Mouse (Mus musculus) lung, postnatal 0 days (tissue): ENCODE results near the gene Nrp2. TPM values are rescaled to one million over a fixed set of nuclear protein-coding genes. Genes with fewer than 3 reads are reported as not detected.

Source experiments
- ATAC-seq: fragments of 200-750 bp; cut with Nextera tagmentation; 2 replicates; pipeline ENCODE4 v1.8.0; 2017; ENCODE audit warnings: moderate library complexity
- DNase-seq: peaks from one replicate; pipeline ENCODE4 v3.0.0-alpha.2; 2016; ENCODE audit warnings: low spot score
- H3K27ac ChIP-seq: fragments of 300-500 bp; sonication (generic); 2 replicates; pipeline ENCODE4 v1.5.1; 2014; ENCODE audit warnings: antibody characterized with exemption, mild to moderate bottlenecking, low read length, mixed read lengths
- H3K27me3 ChIP-seq: fragments of 300-500 bp; sonication (generic); replicated peaks from 2 replicates; pipeline ENCODE4 v1.6.1; 2014; ENCODE audit warnings: low read length, mixed read lengths; ENCODE audit not compliant: insufficient read depth
- H3K36me3 ChIP-seq: fragments of 300-500 bp; sonication (generic); 2 replicates; pipeline ENCODE4 v1.6.1; 2014; ENCODE audit warnings: low read length, mixed read lengths; ENCODE audit not compliant: insufficient read depth
- H3K4me1 ChIP-seq: fragments of 300-500 bp; sonication (generic); 2 replicates; pipeline ENCODE4 v1.6.1; 2014; ENCODE audit warnings: antibody characterized with exemption, low read depth, low read length, mixed read lengths; ENCODE audit not compliant: insufficient read depth
- H3K4me2 ChIP-seq: fragments of 300-500 bp; sonication (generic); replicated peaks from 2 replicates; pipeline ENCODE4 v1.6.1; 2014; ENCODE audit warnings: low read depth, mild to moderate bottlenecking, low read length, moderate library complexity, mixed read lengths
- H3K4me3 ChIP-seq: fragments of 300-500 bp; sonication (generic); 2 replicates; pipeline ENCODE4 v1.5.1; 2014; ENCODE audit warnings: low read depth, low read length
- H3K9ac ChIP-seq: fragments of 300-500 bp; sonication (generic); replicated peaks from 2 replicates; pipeline ENCODE4 v1.6.1; 2014; ENCODE audit warnings: low read depth, mild to moderate bottlenecking
- H3K9me3 ChIP-seq: fragments of 300-500 bp; sonication (generic); 2 replicates; pipeline ENCODE4 v1.6.1; 2016; ENCODE audit warnings: low read length, mixed read lengths
- CTCF ChIP-seq: IDR thresholded peaks from 2 replicates; pipeline ENCODE4 v1.5.1; 2016; ENCODE audit warnings: antibody characterized with exemption, mild to moderate bottlenecking
- EP300 ChIP-seq: IDR thresholded peaks from 2 replicates; pipeline ENCODE4 v1.6.1; 2016; ENCODE audit warnings: antibody characterized with exemption, mild to moderate bottlenecking, control low read depth
- WGBS: fragments of 180-500 bp; shearing (Covaris S2); extraction: QIAGEN DNeasy Blood & Tissue Kit; methylation state at CpG from one replicate; pipeline ENCODE4 v1.1.7; 2014; 5-methylcytosine and 5-hydroxymethylcytosine counted together
- polyA plus RNA-seq: library from polyadenylated mRNA; unstranded; fragments of >200 nt; fragmentation: Nextera tagmentation; extraction: Ambion mirVana; gene quantifications from 2 replicates; pipeline ENCODE4 v1.2.1, GENCODE M21; 2015

Gene Nrp2
- polyA plus RNA-seq, 1 experiment from 2014 or later, result 14.0 TPM

GRCm38 (mm10) chr1:62734420-62734931 lies 31.4 kb downstream of the Nrp2 start:
- Histone ChIP-seq H3K4me1 (no peaks in the 10 kb centered on the region), H3K9me3 (no peaks in the 10 kb centered on the region), H3K36me3 (no peaks in the 10 kb centered on the region), H3K27ac (no peak overlapping the region), H3K27me3 (no peaks in the 10 kb centered on the region), H3K9ac (no peak overlapping the region), H3K4me3 (no peak overlapping the region), H3K4me2 (no peak overlapping the region)
- no peak for ATAC-seq
- no peak for DNase-seq
- WGBS, result 70% methylated on average over 5 of the region's 5 CpGs
- TF ChIP-seq CTCF (no peak), EP300 (no peak)

GRCm38 (mm10) chr1:62734980-62735379 lies 31.9 kb downstream of the Nrp2 start:
- Histone ChIP-seq H3K27me3 (no peaks in the 10 kb centered on the region), H3K27ac (no peak overlapping the region), H3K9me3 (no peaks in the 10 kb centered on the region), H3K36me3 (no peaks in the 10 kb centered on the region), H3K4me2 (no peak overlapping the region), H3K4me3 (no peak overlapping the region), H3K4me1 (no peaks in the 10 kb centered on the region), H3K9ac (no peak overlapping the region)
- 64% methylated on average over 4 of the region's 4 CpGs for WGBS
- TF ChIP-seq EP300, result no peak
- TF ChIP-seq CTCF, result no peak
- ATAC-seq (no peak), DNase-seq (no peak)

GRCm38 (mm10) chr1:62735835-62736234 lies 32.8 kb downstream of the Nrp2 start:
- Histone ChIP-seq H3K9ac (no peak overlapping the region), H3K4me2 (no peak overlapping the region), H3K9me3 (no peaks in the 10 kb centered on the region), H3K36me3 (no peaks in the 10 kb centered on the region), H3K27ac (no peak overlapping the region), H3K4me3 (no peak overlapping the region), H3K4me1 (no peaks in the 10 kb centered on the region), H3K27me3 (no peaks in the 10 kb centered on the region)
- no peak for ATAC-seq
- no peak for DNase-seq
- 76% methylated on average over 4 of the region's 4 CpGs for WGBS
- TF ChIP-seq CTCF, result no peak
- TF ChIP-seq EP300, result no peak

GRCm38 (mm10) chr1:62736455-62737012 lies 33.4 kb downstream of the Nrp2 start:
- ATAC-seq, result no peak
- H3K27ac ChIP-seq, result no peak overlapping the region
- no peaks in the 10 kb centered on the region for H3K27me3 ChIP-seq
- TF ChIP-seq EP300 (no peak), CTCF (no peak)
- H3K36me3 ChIP-seq, result no peaks in the 10 kb centered on the region
- H3K4me1 ChIP-seq, result no peaks in the 10 kb centered on the region
- H3K4me3 ChIP-seq, result no peak overlapping the region
- no peak overlapping the region for H3K4me2 ChIP-seq
- H3K9ac ChIP-seq, result no peak overlapping the region
- no peak for DNase-seq
- WGBS, result 55% methylated on average over 8 of the region's 8 CpGs
- H3K9me3 ChIP-seq, result no peaks in the 10 kb centered on the region

GRCm38 (mm10) chr1:62738165-62738564 lies 35.1 kb downstream of the Nrp2 start:
- WGBS, result 84% methylated on average over 11 of the region's 11 CpGs
- H3K27me3 ChIP-seq, result no peaks in the 10 kb centered on the region
- no peak for DNase-seq
- no peak overlapping the region for H3K4me2 ChIP-seq
- no peak overlapping the region for H3K9ac ChIP-seq
- no peak overlapping the region for H3K27ac ChIP-seq
- no peak for TF ChIP-seq EP300
- no peak for TF ChIP-seq CTCF
- no peaks in the 10 kb centered on the region for H3K4me1 ChIP-seq
- ATAC-seq, result no peak
- H3K4me3 ChIP-seq, result no peak overlapping the region
- no peaks in the 10 kb centered on the region for H3K36me3 ChIP-seq
- no peaks in the 10 kb centered on the region for H3K9me3 ChIP-seq

GRCm38 (mm10) chr1:62742092-62742491 lies 39.0 kb downstream of the Nrp2 start:
- Histone ChIP-seq H3K9me3 (no peaks in the 10 kb centered on the region), H3K4me1 (no peaks in the 10 kb centered on the region), H3K27ac (no peak overlapping the region), H3K27me3 (no peaks in the 10 kb centered on the region), H3K4me3 (no peak overlapping the region), H3K9ac (no peak overlapping the region), H3K36me3 (peaks cover 13% of the 10 kb centered on the region), H3K4me2 (no peak overlapping the region)
- peak; percentile 69 for DNase-seq
- 67% methylated on average over 3 of the region's 3 CpGs for WGBS
- peak; percentile 77 for ATAC-seq
- TF ChIP-seq CTCF (no peak), EP300 (peak; percentile 48; the same call in 1 of the 2 replicates)
